Mouse (Mus musculus) forebrain, embryonic 10.5 days (tissue): ENCODE data around the gene Pttg1. TPM values are rescaled to one million over a fixed set of nuclear protein-coding genes. Genes with fewer than 3 reads are reported as not detected.

Experiments
- DNase-seq: peaks from one replicate; pipeline ENCODE4 v3.0.0-alpha.2; 2017; ENCODE audit warnings: low spot score; ENCODE audit errors: extremely low spot score
- H3K27ac ChIP-seq: fragments of 300-500 bp; sonication (generic); 2 replicates; pipeline ENCODE4 v1.5.1; 2016; ENCODE audit warnings: mild to moderate bottlenecking
- H3K27me3 ChIP-seq: fragments of 300-500 bp; sonication (generic); 2 replicates; pipeline ENCODE4 v1.6.1; 2016; ENCODE audit warnings: mild to moderate bottlenecking; ENCODE audit not compliant: poor library complexity, severe bottlenecking
- H3K36me3 ChIP-seq: fragments of 300-500 bp; sonication (generic); replicated peaks from 2 replicates; pipeline ENCODE4 v1.6.1; 2016; ENCODE audit warnings: mild to moderate bottlenecking, moderate library complexity
- H3K4me1 ChIP-seq: fragments of 300-500 bp; sonication (generic); 2 replicates; pipeline ENCODE4 v1.6.1; 2016
- H3K4me3 ChIP-seq: fragments of 300-500 bp; sonication (generic); 2 replicates; pipeline ENCODE4 v1.5.1; 2016; ENCODE audit warnings: mild to moderate bottlenecking, moderate library complexity
- H3K9me3 ChIP-seq: fragments of 300-500 bp; sonication (generic); 2 replicates; pipeline ENCODE4 v1.6.1; 2016; ENCODE audit warnings: mild to moderate bottlenecking, moderate library complexity
- WGBS: fragments of 180-500 bp; shearing (Covaris S2); methylation state at CpG from one replicate; pipeline ENCODE4 v1.1.7; 2016; 5-methylcytosine and 5-hydroxymethylcytosine counted together
- polyA plus RNA-seq: library from polyadenylated mRNA; unstranded; fragments of >200 nt; fragmentation: Nextera tagmentation; extraction: Ambion mirVana; gene quantifications from 2 replicates; pipeline ENCODE4 v1.2.1, GENCODE M21; 2016

The Pttg1 gene
- polyA plus RNA-seq, 1 experiment from 2014 or later = 83.0 TPM

DNA sequence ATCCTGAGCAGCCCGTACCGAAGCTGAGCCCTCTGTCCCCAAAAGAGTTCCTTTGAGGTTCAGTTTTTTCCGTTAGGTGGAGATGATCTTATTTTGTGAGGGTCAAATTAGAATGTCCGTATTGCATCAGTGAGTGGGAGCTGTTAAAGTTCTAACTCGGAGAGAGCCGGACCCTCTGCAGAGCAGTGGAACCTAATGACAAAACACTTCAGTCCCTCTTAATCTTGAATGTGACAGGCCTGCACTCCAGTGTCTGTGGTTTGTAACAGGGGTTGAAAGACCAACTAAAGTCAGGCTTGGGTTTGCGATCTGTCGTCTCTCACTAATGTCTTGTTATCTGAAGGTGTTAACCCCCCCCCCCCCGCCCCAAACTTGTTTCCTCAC, 8.0 kb upstream of the Pttg1 start:
- no peaks in the 10 kb centered on the region; the same call in 1 of the 2 replicates for H3K9me3 ChIP-seq
- peaks cover 11% of the 10 kb centered on the region for H3K4me1 ChIP-seq
- H3K27me3 ChIP-seq = no peaks in the 10 kb centered on the region
- peak overlapping the region; percentile 90 for H3K4me3 ChIP-seq
- DNase-seq = no peak
- H3K36me3 ChIP-seq = peaks cover 19% of the 10 kb centered on the region
- WGBS = 7% methylated on average over 9 of the region's 9 CpGs
- H3K27ac ChIP-seq = peak overlapping the region; percentile 84

DNA sequence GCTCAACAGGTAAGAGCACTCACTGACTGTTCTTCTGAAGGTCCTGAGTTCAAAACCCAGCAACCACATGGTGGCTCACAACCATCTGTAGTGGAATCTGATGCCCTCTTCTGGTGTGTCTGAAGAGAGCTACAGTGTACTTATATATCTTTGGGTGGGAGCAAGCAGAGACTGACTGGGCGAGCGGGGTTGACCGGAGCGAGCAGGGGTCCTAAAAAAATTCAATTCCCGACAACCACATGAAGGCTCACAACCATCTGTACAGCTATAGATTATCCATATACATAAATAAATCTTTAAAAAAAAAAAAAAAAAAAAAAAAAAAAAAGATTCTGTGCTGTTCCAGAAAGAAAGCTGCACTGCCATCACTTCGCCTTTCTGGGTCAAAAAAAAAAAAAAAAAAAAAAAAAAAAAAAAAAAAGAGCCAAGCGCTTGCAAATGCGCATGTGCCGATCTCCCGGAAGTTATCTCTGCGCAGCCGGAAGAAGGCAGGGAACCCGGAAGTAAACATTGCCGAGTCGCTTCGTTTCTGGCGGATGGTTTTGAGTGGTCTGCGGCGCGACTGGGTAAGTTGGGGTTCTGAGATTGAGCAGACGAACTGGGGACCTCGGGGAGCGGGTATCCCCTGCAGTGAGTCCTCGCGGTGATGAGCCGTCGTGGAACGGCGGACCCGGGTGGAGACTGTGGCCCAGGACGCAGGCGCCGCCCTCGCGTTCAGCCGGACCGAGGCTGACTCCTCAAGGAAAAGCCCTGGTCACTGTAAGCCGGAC, 7.4 kb upstream of the Pttg1 start, which contains the start of gene Slu7:
TSS of gene Slu7 (plus strand) at position 491 of the 770 bp plus-strand sequence.
- H3K27ac ChIP-seq = peak within 1 kb of the TSS; percentile 84
- peaks cover 13% of the 10 kb centered on the region for H3K36me3 ChIP-seq
- no peaks in the 10 kb centered on the region for H3K27me3 ChIP-seq
- peak within 1 kb of the TSS; percentile 90 for H3K4me3 ChIP-seq
- WGBS = 9% methylated on average over 38 of the region's 38 CpGs
- DNase-seq = peak; percentile 81
- H3K4me1 ChIP-seq = peaks cover 11% of the 10 kb centered on the region
- no peaks in the 10 kb centered on the region; the same call in 1 of the 2 replicates for H3K9me3 ChIP-seq

DNA sequence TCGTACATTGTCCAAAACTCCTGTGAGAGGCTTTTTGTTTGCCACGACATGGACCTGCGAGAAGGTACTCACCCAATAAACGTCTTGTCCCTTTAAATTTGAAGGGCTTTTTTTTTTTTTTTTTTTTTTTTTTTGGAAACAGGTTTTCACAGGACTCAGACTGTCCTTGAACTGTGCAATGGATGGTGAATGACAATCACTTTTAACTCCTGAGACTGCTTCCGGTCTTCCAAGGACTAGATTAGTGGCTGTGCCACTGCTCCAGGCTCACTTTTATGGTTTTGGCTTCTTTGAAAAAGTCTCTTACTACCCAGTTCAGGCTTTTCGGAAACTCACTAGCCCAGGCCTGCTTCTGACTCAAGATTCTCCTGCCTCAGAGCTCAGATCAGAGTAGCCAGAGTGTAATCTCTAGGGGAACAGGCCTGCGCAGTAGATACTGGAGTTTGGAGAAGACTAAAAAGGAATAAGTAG, 398 bp upstream of the Pttg1 start:
- Histone ChIP-seq H3K27me3 (no peaks in the 10 kb centered on the region), H3K4me1 (peaks cover 11% of the 10 kb centered on the region), H3K27ac (peak overlapping the region; percentile 86), H3K9me3 (no peaks in the 10 kb centered on the region; the same call in 1 of the 2 replicates), H3K4me3 (peak overlapping the region; percentile 64), H3K36me3 (peaks cover 14% of the 10 kb centered on the region)
- 24% methylated on average over 7 of the region's 7 CpGs for WGBS
- DNase-seq = no peak

DNA sequence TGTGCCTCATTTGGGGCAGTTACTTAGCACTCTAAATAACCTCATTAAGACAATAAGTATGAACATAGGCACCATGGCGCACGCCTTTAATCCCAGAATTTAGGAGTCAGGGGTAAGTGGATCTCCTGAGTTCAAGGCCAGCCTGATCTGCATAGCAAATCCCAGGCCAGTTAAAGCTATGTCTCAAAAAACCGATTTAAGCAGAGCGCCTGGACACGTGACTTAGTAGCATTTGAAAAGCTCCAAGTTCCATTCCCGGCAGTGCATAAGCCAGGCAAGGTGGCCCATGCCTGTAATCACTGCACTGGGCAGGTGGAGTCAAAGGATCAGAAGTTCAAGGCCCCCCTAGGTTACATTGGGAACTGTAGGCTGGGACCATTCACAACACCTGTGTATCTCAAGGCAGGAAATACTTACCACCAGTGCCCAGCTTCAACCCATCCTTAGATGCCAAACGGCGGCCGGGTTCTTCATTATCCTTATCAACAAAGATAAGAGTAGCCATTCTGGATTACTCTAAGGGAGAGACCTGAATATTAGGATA, 813 bp downstream of the Pttg1 start:
- Histone ChIP-seq H3K27me3 (no peaks in the 10 kb centered on the region), H3K36me3 (peaks cover 14% of the 10 kb centered on the region), H3K4me3 (peak overlapping the region; percentile 64), H3K9me3 (no peaks in the 10 kb centered on the region; the same call in 1 of the 2 replicates), H3K27ac (no peak overlapping the region), H3K4me1 (peaks cover 11% of the 10 kb centered on the region)
- no peak for DNase-seq
- 91% methylated on average over 9 of the region's 9 CpGs for WGBS

DNA sequence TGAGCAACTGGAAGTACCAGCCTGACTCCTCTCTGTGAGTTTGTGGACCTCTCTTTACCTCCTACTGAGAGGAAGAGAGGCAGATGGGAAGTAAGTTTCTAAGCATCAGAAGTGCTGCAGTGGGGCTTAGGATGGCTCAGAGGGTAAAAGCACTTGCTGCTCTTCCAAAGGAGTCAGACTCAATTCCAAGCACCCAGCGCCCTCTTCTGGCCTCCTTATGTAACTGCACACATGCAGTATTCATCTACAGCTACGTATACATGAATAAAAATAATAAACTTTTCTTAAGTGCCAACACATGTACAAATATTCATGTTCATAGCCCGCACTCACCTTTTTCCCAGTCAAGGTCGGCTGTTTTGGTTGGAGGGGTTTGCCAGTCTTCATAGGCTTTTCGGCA, 1.7 kb downstream of the Pttg1 start:
- no peak overlapping the region for H3K4me3 ChIP-seq
- H3K9me3 ChIP-seq = no peaks in the 10 kb centered on the region; the same call in 1 of the 2 replicates
- H3K36me3 ChIP-seq = peaks cover 14% of the 10 kb centered on the region
- peaks cover 11% of the 10 kb centered on the region for H3K4me1 ChIP-seq
- no peaks in the 10 kb centered on the region for H3K27me3 ChIP-seq
- WGBS = 72% methylated on average over 5 of the region's 5 CpGs
- H3K27ac ChIP-seq = no peak overlapping the region
- DNase-seq = no peak

DNA sequence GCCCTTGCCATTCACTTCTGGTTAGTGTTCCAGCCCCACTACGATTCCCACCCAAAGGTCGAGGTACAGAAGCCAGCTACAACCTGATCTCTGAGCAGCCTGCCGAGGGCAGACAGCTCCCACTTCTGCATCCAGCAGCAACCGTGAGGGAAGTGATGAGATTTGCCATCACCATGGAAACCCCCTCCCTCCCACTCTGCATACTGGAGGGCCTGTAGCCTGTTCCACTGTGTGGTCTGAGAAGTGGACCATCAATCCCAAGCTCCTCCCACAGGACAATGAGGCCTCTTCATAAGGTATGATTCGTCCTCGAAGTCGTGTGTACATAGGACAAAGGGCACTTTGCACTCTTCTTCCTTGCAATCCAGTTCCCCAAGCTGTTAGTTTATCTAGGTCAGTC, 8.8 kb downstream of the Pttg1 start:
- no peak for DNase-seq
- H3K4me1 ChIP-seq = peaks cover 11% of the 10 kb centered on the region; the same call in 1 of the 2 replicates
- 65% methylated on average over 7 of the region's 7 CpGs for WGBS
- no peaks in the 10 kb centered on the region for H3K9me3 ChIP-seq
- H3K27ac ChIP-seq = no peak overlapping the region
- no peaks in the 10 kb centered on the region for H3K36me3 ChIP-seq
- no peak overlapping the region for H3K4me3 ChIP-seq
- no peaks in the 10 kb centered on the region for H3K27me3 ChIP-seq

DNA sequence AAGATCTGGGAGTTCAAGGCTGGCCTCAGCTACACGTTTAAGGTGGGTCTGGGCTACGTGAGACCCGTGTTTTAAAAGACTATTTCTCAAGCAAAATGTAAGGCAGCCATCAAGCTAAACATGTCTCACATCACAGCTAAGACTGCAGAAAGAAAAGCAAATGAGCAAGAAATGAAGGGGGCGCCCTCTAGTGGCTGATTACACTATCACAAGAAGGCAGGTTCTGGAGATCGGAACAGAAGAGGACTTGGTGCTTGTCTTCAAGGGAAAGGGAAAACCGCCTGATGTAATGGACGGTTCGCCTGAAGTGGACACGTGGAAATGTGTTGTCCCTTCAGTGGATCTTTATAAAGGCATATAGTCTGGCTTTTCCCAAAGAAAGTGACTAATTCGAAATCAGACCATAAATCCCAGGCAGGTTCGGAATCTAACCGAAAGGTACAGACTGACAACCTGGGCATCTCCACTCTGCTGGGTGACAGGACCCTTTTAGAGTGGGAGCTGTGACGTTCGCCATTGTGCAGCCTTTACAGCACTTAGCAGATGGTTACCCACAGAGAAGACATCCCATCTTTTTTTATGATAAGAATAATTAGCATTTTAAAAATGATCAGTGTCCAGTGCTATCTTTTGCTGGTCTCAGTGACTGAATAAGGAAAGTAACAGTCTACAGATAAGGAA, 13.1 kb downstream of the Pttg1 start:
- no peaks in the 10 kb centered on the region for H3K27me3 ChIP-seq
- peak; percentile 77 for DNase-seq
- H3K36me3 ChIP-seq = no peaks in the 10 kb centered on the region
- H3K4me3 ChIP-seq = no peak overlapping the region
- H3K4me1 ChIP-seq = peaks cover 11% of the 10 kb centered on the region; the same call in 1 of the 2 replicates
- no peak overlapping the region for H3K27ac ChIP-seq
- 27% methylated on average over 14 of the region's 14 CpGs for WGBS
- no peaks in the 10 kb centered on the region for H3K9me3 ChIP-seq

DNA sequence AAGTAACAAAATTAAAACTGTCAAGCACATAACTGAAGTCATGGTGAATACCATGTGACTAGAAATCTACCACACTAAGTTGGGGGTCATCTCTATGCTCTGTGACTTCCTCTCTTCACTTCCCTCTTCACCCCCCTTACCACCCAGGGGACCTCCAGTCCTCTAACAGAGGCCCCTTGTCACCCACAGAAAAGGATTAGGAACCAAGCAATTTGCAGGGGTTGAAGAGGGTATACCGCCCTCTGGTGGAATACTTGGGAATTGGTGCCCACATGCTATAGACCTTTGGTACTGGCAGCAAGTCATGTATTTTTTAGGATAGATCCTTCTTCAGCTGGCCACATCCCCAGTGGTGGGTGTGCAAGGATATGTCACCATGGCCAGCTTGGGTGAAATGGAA, 14.6 kb downstream of the Pttg1 start:
- Histone ChIP-seq H3K36me3 (no peaks in the 10 kb centered on the region), H3K9me3 (no peaks in the 10 kb centered on the region), H3K4me1 (peaks cover 6% of the 10 kb centered on the region; the same call in 1 of the 2 replicates), H3K27me3 (no peaks in the 10 kb centered on the region), H3K27ac (no peak overlapping the region), H3K4me3 (no peak overlapping the region)
- WGBS = 0% methylated on average over 1 of the region's 1 CpGs
- peak; percentile 65 for DNase-seq

DNA sequence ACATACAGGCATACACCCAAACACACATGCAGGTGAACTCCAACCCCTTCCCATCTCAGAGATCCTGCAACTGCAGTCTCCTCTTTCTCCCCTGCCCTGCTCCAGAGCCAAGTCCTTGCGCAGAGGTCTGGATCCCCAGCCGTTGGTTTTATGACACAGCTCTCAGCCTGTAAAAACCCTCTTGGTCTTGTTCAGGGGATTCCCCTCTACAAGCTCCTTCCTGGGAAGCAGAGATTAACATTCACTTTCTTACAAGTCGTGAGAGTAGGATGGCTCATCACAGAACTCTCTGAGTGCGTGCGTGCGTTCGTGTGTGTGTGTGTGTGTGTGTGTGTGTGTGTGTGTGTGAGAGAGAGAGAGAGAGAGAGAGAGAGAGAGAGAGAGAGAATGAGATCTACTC, 15.8 kb downstream of the Pttg1 start:
- Histone ChIP-seq H3K4me3 (no peak overlapping the region), H3K36me3 (no peaks in the 10 kb centered on the region), H3K27ac (no peak overlapping the region), H3K4me1 (peaks cover 6% of the 10 kb centered on the region; the same call in 1 of the 2 replicates), H3K9me3 (no peaks in the 10 kb centered on the region), H3K27me3 (no peaks in the 10 kb centered on the region)
- WGBS = 85% methylated on average over 7 of the region's 7 CpGs
- DNase-seq = no peak

DNA sequence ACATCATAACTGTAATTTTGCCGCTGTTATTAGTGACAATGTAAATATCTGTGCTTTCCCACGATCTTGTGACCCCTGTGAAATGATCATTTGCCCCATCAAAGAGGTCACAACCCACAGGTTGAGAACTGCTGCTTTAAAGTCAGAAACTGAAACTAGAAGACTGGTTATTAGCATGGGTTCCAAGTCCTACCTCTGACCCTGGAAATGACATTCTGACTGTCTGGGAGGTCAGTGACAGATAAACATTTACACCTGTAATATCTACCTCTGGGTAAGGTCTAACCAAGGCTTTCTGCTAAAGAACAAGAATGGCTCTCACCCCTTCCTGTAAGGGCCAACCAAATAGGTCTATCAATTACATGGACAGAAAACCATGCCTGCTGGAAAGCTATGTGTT, 17.2 kb downstream of the Pttg1 start:
- Histone ChIP-seq H3K36me3 (no peaks in the 10 kb centered on the region), H3K27me3 (no peaks in the 10 kb centered on the region), H3K27ac (no peak overlapping the region), H3K4me1 (no peaks in the 10 kb centered on the region), H3K9me3 (no peaks in the 10 kb centered on the region; the same call in 1 of the 2 replicates), H3K4me3 (no peak overlapping the region)
- 85% methylated on average over 2 of the region's 2 CpGs for WGBS
- DNase-seq = no peak

DNA sequence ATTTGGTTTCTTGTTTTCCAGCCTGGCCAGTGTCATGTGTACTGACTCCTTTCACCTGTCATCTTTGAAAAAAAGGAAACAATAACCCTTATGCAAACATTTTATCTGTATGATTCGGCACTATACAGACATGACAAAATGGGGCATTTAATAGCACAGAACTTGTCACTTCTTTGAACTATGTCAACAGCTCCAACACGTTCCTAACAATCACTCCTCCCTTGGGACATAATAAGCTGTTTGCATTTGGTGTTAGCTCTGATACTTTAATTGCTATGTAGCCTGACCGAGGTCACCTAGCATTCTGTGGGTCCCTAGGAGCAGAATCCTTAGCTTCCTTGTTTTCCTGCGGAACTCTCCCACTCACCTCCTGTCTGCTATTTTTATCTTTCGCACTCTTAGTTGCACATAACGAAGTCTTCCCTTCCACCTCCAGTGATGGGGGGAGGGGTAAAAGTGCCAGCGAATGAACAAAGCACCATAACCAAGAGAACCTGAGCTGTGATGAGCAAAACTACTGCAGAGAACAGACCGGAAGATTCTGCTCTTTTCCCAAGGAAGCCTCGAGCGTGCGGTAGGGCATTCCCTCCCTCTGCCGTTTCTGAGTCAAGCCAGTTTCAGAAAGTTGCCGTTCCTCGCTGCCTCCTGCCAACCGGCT, 21.8 kb downstream of the Pttg1 start:
- H3K27ac ChIP-seq = no peak overlapping the region
- no peaks in the 10 kb centered on the region; the same call in 1 of the 2 replicates for H3K9me3 ChIP-seq
- no peaks in the 10 kb centered on the region for H3K27me3 ChIP-seq
- no peak for DNase-seq
- H3K36me3 ChIP-seq = no peaks in the 10 kb centered on the region
- WGBS = 88% methylated on average over 15 of the region's 15 CpGs
- no peaks in the 10 kb centered on the region for H3K4me1 ChIP-seq
- no peak overlapping the region for H3K4me3 ChIP-seq

DNA sequence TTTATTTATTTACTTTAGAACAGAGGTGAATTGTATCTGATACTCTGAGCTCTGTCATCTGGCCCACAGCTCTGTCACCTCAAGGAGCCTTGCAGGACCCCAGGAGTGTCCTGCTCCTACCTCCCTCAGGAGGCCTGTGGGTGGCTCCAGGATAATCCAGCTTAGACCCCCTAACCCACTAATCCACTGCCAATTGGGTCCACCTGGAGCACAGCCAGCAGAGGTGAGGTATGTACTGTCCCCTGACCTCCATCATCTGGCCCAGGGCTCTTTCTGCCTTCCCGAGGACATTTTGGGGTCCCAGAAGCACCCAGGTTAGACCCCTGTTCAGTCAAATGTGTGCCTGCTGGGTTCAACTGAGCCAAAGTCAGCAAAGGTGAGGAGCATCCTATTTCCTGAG, 25.9 kb downstream of the Pttg1 start:
- DNase-seq = no peak
- Histone ChIP-seq H3K4me1 (peaks cover 7% of the 10 kb centered on the region; the same call in 1 of the 2 replicates), H3K27ac (no peak overlapping the region), H3K36me3 (no peaks in the 10 kb centered on the region), H3K4me3 (no peak overlapping the region), H3K9me3 (no peaks in the 10 kb centered on the region; the same call in 1 of the 2 replicates), H3K27me3 (no peaks in the 10 kb centered on the region)
- 90% methylated on average over 1 of the region's 1 CpGs for WGBS
